Mouse (Mus musculus) monocyte, adult 5-6 weeks (primary cell): ENCODE measurements around the gene Hexim1. TPM values are rescaled to one million over a fixed set of nuclear protein-coding genes. Genes with fewer than 3 reads are reported as not detected.

Experiments used
- ATAC-seq: fragments of 153-309, 156-312 bp; replicated peaks from 2 replicates; pipeline ENCODE4 v1.8.0; 2017; ENCODE audit warnings: mild to moderate bottlenecking; ENCODE audit not compliant: low TSS enrichment, insufficient number of reproducible peaks, severe bottlenecking, poor library complexity, low FRiP score
- total RNA-seq: library from RNA; stranded (forward); fragments of 200-1000, 200-491, 200-594 nt; gene quantifications from 3 replicates; pipeline ENCODE4 v1.2.3, GENCODE M21; 2017

Gene Hexim1
- total RNA-seq, 1 experiment from 2014 or later, result 96.2 TPM

DNA sequence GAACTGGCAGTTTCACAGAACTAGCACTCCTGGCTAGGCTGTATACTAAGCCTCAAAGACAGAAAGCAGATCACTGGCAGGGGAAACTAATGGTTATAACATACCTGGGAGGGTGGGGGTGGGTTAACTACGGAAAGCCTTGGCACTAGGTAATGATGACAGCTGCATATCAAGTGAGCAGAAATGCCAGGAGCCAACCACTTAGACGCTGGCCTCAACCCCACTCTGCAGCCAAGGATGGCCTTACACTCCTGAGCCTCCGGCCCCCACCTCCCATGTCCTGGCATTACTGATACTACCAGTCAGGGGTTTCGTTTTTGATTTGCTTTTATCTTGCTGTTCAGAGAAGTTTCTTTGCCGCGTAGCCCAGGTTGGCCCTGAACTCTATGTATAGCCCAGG is 20.2 kb upstream of the Hexim1 start:
- ATAC-seq, result no peak

DNA sequence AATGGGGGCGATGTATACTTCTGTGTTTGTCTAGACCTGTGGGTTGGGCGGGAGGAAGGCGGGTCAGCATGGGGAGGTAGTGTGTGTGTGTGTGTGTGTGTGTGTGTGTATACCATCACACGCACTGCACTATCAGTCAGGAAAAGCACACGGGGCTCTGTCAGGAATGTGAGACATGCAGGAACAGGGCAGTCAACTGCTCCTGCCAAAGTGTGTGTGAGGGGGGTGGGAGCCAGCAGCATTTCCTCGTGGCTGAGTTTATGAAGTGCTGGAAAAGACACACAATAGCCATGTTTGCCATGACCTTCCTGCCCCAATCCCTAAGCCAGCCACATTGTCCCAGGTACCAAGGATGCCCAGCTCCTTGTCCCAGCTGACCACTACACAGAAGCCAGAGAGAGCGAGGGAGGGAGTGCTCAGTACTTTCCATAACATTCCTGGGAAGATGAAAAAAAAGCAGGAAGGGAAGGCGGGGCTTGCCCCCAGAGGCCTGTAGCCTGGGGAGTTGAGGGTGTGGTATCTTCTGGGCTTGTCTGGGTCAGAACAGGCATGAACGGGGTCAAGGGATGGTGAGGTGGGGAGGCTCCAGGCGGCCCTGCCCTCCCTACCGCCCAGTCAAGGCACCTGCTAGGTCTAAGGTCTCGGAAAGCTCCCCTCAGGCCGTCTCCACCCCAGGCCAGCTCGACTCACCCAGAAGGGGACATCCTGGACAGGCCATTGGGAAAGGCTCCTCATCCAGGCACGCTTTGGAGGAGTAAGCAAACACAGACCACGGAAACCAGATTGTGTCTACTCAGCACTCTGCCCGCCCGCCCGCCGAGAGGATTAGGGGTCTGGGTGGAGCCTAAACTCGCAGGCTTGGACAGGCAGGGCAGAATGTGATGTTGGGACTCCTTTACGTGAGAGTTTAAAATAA is 18.8 kb upstream of the Hexim1 start:
- ATAC-seq, result no peak

DNA sequence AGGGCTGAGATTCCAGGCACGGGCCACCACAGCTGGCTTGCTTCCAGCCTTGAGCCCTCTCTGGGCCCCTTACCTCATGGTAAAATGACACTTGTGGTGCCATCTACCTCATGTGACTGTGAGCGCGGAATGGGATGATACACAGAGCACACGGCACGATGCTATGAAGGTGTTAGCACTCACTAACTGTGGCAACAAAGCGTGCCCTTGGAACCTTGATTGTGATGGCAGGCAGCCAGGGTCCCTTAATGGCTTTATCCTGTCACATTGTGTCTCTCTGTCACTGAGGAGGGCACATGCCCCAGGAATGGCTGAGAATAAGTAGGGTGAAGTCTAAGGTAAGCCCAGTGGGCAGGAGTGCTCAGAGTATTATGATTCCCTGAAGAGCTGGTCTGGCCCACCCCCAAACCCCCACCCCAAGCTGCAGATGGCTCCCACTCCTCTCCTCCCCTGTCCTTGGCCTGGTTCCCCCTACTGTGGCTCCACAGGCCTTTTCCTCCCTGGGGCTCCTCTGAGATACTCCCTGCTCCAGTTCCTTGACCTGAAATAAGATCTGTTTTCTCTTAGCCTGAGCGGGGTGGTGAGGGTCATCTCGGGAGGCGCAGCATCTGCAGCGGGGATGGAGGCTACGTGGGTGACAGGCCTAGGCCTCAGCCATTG is 17.4 kb upstream of the Hexim1 start:
- no peak for ATAC-seq

DNA sequence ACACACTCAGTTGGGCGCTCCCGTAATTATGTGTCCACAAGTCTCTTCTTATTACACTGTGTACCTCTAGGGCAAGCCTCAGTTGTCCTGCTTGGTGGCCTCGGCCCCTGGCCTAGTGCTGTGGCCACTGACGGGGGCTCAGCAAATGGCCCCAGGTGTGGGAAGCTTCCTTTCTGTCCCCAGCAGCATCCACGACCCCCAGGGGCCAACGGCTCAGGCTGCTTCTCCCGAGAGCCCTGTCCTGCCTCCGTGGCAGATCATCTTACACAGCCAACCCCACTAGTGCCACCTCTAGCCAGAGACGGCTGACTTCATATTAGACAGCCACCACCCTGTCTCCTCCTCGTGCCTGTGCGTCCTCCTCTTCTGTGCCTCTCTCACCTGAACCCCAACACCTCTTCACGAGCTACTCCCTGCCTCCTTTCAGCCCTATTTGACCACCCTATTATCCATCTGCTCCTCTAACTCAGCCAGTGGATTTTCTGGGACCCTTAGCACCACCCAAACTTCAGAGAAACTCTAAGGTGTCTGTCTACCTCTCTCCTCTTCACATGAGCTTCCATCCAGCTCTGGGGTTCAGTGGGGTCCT is 16.6 kb upstream of the Hexim1 start:
- ATAC-seq, result no peak

DNA sequence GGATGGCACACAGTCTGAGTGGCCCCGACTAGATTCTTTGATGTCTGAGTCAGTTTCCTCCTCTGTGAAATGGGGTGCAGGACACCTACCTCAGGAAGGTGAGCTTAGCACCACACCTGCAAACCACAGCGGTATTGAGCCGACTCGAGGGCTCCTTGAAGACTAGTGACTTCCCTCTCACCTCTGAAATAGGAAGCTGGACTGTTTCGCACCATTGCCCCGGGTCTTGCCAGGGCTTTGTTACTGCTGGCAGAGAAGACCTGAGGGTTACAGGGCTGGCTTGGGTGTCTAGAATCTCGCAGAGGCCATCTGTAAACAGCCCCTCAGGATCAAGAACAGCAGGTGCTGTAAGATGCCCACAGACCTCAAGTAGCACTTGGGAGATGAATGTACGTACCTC is 15.7 kb upstream of the Hexim1 start:
- ATAC-seq, result no peak

DNA sequence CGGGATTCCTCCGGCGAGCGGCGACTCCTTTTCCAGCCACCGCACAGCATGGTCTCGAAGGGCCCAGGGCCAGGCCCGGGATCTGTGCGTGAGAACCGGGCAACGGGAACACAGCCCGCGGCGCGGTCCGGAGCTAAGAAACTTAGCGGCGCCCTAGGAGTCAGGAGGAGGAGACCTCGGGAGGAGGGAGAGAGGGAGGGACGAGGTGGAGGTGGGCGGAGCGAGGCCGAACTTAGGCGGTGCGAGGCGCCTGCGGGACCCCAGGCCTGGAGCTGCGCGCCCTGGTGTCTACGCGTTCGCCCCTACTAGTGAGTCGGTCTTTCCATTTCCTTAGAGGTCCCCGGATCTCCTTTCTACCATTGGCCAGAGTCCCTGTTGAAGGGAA is 14.6 kb upstream of the Hexim1 start, which contains the start of the genes Plcd3 and Acbd4:
Gene Plcd3, minus strand, starts transcription at position 178 of the 385 bp plus-strand sequence.
Gene Acbd4, plus strand, starts transcription at position 202 of the 385 bp plus-strand sequence.
- ATAC-seq, result peak; percentile 29; the same call in 1 of the 2 replicates

DNA sequence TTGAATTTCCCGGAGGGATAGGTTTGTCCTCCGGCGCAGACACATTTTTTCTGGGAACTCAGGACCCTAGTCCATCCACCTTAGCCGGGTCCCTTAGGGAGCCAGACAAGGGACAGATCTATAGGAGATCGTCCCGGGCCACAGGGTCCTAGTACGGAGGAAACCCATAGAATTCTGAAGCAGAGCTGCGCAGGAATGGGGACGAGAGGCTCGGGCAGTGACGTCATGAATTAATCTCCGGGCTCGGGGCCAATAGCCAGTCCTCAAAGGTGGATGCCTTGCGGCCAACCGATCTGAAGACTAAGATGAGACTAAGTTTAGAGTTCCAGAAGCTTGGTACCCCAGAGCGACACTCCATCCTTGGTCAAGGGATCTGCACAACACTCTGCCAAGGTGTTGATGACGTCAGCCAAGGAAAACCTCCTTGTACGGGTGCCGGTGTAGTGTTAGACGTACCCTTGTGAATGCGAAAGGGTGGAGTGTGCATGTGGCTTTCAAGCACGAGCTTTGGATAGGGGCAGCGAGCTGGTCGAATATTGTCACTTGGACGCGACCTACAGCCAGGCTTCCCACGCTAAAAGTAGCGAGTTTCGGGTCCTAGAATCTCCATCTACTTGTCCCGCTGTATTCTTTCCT is 14.0 kb upstream of the Hexim1 start:
- 0 out of 2 replicates have a peak, but pooled peaks have one; percentile 10 for ATAC-seq

DNA sequence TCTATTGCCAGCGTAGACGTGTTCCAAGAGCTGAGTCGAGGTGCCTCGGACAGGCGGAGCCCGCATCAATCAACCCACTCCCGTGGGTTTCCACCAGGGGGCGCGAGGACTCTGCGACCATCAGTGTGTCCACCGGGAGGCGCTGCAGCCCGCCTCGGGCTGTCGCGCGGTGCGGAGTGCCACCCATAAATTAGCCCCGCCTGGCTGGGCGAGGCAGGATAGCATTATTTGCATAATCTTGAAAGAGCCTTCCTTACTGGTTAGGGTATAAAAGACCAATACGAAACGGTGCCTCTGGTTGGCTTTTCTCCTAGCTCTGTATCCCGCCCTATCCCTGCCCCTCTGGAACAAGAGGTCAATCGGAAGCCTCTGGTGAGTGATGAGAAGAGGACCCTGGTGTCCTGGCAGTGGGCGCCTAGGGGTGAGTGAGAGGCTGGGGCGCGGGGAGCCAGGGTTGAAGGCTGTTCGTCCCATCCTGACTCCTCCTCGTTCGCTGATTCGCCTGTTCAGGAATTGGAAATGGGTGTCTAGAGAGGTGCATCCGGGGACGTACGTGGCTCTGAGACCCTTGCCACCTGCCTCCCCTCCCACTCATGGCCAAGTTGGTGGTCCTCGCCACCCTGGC is 13.2 kb upstream of the Hexim1 start:
- ATAC-seq, result peak; percentile 76

DNA sequence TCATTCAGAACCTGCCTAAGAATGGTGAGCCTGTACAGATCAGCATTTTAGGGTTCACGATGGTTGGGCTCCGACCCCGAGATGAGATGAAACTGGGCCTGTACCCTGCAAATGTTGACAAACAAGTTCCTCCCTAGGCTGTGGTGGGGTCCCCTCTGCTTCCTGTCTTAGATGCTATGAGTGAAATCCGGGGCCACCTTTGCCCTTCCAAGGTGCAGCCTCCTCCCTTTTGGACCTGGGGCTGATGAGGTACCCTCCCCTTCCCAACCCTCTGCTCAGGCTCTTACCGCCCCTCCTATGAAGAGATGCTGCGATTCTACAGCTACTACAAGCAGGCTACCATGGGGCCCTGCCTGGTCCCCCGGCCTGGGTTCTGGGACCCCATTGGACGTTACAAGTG is 12.4 kb upstream of the Hexim1 start:
- no peak for ATAC-seq

DNA sequence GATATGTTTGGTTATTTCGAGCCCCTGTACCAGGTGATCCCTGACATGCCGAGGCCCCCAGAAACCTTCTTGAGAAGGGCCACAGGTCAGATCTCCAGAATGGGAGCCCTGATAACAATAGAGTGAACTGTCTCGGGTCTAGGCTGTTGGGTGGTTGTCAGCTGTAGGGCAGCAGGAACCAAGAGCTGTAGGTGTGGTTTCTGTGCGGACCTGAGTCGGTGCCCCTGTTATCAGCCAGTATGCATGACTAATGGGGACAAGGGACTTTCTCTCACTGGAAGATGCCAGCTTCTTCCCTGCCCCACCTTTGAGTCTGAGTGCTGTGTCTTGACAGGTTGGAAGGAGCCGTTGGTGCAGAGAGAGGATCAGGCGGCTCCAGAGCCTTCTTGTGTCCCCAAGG is 11.6 kb upstream of the Hexim1 start:
- no peak for ATAC-seq

DNA sequence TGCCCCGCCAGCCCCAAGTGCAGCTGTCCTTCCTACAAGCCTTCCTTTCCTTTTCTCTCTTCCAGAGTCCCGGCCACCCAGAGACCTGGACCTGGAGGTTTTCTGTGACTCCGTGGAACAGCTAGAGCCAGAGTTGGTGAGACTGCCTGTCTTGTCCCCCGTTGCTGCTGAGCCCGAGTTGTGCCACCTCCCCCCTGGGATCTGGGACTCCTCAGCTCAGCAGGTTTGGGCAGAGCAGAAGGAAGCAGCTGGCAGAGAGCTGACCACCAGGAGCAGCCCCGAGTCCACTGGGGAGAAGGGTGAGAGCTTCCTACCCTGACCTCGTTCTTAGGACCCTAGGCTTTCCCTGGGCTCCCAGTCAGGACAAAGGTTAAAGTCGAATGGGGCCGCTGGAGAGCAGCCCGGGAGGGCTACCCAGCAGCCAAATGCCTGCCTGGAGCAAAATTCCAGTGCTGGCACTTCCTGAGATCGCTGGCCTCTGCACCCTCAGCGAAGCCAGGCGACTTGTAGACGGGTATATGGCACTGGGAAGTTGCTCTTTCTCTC is 10.8 kb upstream of the Hexim1 start:
- no peak for ATAC-seq

DNA sequence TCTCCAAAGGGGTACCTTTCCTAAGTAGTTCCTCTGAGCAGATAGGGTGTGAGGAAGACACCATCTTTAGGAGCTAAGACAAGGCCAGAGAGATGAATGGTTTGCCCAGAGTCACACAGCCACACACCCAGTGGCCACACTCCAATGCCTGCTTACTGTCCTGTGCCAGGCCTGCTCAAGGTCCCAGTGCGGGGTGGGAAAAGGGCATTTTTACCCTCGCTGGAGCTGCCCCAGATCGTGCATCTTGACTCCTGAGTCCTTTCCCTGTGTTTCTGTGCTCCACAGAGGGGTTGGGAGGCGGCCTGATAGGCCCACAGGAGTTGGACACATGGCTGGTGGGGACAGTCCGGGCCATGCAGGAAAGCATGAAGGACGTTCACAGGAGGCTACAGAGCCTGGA is 10.2 kb upstream of the Hexim1 start:
- ATAC-seq, result no peak

DNA sequence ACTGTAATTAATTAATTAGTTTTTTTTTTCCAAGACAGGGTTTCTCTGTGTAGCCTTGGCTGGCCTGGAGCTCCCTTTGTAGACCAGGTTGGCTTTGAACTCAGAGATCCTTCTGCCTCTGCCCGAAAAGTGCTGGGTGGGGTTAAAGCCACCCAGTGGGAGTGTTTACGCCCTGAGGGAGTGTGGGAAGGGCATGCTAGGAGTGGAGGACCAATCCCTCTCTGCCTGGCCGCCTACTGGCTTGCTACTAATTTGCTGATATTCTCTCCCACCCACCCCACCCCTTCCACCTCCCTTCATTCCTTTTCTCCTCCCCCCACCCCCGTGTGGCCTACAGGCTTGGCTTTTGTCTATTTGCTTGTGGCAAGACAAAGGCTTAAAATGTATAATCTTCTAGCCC is 9.6 kb upstream of the Hexim1 start:
- ATAC-seq, result no peak

DNA sequence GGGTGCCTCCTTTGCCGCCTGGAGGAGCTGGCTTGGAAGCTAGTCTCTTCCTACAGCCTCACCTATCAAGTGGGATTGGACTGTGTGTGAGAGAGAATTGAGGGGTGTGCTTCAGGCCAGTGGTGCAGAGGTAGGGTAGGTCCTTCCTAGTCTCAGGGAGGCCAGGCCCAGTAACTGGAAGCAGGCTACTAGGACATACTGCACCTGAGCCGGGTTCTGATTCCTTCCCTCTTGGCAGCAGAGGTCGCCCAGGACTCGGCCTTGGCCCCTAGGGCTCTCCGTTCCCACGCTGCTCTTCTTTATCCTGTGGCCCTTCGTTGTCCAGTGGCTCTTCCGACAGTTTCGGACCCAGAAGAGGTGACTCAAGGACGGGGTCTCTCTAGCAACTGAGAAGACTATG is 4.7 kb upstream of the Hexim1 start:
- ATAC-seq, result no peak

DNA sequence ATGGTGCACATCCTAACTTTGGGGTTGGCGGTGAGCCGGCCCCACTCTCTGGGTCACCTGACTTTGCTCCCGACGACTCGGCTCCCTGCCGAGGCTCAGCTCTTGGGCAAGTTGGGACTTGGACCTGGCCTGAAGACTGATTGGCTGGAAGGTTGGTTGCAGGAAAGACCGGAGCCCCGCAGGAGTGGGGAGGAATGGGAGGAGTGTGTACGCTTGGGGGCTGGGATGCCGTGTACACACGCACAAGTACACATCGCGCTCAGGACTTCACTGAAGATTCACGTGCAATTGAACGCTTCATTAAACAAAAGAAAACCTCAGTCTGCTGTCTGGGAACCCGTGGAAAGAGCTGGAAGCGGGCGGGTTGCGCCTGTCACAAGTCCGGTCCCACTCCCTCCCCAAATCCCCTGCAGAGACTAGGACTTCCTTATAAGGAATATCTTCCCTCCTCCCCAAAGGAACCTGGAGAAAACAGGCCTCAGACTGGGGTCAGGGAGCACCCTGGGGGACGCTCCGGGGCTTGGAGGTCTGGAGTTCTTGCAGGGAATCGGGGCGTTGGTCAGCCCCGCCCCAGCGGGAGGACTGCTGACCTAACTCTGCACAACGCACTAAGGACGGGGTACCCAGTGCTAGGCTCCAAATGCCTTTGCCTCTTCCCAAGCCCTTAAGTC is 4.0 kb upstream of the Hexim1 start:
- ATAC-seq, result no peak

DNA sequence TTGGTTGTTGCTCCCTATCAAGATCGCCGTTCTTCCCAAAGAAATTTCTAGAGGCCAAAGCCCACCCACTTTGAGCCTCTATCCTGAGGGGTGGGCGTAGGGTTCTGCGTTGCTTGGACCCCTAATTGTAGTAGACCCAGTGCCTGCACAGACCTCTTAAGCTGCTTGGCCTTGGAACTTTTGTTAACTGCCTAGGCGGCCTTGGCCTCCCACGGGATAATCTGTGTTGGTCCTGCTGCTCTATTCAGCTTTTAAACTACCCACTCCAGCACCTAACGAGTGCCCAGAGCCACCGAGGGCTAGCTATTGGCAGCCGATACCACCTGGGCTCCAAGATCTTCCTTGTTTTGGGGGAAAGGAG is 3.5 kb upstream of the Hexim1 start:
- ATAC-seq, result no peak

DNA sequence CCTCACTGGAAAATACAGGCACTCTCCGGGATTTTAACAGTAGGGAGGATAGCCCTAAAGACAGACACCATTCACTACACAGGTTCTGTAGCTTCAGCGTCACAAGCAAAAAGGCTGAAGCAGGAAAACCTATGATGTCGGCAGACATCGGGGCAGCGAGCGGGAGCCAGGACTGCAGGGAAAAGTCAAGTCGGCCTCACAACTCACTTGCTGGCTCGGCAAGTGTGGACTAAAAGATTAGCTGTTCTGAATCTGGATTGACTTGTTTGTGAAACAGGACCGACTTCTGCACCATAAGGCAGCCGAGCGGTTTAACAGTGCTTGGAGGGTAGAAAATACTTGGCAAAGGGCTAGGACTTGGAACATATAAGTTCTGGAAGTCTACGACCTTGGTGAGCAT is 3.0 kb upstream of the Hexim1 start:
- ATAC-seq, result no peak

DNA sequence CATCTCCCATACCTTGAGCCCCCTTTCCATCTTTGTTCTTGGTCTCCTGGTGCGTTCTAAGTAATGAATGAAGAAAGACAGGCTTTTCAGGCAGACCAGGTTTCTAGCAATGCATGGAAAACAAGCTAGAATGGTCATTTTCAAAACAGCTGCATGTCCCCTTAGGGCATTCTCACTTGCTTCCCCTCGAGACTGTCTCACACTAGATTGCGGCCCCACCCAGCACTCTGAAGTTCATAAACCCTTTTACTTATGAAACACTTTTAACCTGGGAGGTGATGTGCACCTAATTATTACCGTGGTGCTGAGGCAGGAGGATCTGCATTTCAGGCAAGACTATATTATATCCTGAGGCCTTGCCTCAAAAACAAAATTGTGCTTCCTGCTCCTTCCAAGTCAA is 2.3 kb upstream of the Hexim1 start:
- no peak for ATAC-seq
